Mouse (Mus musculus) layer of hippocampus, adult 9-10 months (tissue): ENCODE measurements at regions not wholly inside any gene's neighbourhood (a gene's known extent, or its start where the extent isn't known, plus 50 kb on each side); places are given as distances from the start of the nearest gene placed in this dataset.

ENCODE experiments used
- DNase-seq: peaks from one replicate; pipeline ENCODE4 v3.0.0; 2022; ENCODE audit warnings: low spot score

DNA sequence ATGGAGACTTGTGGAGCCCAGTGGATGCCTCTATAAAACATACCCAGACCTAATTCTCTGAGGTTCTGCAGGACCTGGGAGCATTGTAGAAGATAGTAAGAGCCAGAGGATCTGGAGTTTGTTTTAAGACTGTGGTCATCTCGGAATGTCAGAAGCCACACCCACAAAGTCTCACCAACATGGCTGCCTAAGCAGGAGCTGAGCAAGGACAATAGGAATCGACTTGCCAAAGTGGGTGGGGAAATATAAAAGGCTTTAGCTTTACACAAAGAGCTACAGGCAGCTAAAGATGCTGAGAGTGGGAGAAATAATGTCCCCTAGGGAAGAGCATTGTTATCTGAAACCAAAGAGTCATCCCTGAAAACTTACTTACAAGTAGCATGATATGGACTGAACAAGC lies 364.7 kb upstream of the Pik3r1 start:
- no peak for DNase-seq

DNA sequence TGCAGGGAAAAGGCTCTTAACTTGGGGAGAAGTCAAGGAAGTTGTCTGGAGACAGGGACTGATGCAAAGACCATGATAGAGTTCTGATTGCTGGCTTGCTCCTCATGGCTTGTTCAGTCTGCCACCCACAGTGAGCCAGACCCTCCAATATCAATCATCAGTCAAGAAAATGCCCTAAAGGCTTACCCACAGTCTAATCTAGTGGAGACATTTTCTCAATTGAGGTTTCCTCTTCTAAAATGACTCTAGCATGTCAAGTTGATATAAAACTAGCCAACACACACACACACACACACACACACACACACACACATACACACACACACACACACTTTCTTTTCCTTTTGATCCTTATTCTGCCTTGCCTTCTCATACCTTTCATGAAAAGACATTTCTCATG lies 367.2 kb upstream of the Pik3r1 start:
- no peak for DNase-seq

DNA sequence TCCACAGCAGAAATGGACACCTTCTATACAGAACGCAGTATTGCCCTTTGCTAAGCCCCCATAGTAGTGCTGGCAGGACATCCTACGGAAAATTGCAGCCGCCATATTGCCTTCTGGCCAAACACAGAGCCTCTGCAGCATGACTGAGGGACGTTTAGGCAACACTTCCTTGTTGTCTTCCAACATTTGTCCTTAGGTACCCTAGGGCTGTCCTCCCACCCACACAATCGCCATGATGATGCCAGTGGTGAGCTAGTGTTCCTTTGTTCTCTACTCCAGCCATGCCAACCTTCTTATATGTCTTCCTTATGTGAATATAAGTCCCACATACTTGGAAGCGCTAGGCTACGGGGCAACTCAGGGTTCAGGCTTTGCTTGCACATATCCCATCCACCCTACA lies 375.0 kb upstream of the Pik3r1 start:
- DNase-seq, result no peak

DNA sequence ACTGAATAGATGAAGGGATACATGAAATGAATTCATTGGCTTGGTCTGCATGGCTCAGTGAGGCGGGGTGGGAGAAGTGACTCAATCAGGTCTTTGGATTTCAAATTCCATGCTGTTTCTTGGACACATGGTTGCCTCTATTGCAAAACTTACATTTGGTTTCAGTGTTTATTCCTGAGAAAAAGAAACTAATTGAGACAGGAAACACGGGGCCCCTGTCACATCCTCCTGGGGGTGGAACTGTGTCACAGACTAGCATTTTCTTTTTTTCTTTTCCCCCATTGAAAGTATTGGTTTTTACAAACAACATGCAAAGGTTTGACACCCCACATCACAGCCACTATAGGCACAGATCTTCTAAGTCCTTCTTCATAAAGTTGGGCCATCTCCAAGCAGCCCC lies 375.8 kb upstream of the Pik3r1 start:
- no peak for DNase-seq

DNA sequence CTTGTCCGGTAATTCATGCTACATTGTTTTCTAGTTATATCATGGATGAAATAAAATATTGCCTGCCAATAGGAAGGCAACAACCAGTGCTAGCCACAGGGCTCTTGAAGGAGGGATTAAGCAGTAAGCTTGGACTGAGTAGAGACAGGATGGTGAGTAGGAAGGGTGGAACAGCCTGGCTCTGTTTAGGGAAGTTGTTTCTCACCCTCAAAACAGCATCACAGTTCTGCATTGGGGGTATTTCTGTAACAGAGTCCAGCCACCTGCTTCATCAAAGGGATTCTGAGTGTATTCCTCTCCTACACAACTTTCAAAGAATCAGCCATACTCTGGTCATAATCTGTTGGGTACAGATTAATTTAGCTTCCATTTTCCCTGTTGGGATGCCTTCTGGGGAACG lies 380.0 kb upstream of the Pik3r1 start:
- DNase-seq, result no peak

DNA sequence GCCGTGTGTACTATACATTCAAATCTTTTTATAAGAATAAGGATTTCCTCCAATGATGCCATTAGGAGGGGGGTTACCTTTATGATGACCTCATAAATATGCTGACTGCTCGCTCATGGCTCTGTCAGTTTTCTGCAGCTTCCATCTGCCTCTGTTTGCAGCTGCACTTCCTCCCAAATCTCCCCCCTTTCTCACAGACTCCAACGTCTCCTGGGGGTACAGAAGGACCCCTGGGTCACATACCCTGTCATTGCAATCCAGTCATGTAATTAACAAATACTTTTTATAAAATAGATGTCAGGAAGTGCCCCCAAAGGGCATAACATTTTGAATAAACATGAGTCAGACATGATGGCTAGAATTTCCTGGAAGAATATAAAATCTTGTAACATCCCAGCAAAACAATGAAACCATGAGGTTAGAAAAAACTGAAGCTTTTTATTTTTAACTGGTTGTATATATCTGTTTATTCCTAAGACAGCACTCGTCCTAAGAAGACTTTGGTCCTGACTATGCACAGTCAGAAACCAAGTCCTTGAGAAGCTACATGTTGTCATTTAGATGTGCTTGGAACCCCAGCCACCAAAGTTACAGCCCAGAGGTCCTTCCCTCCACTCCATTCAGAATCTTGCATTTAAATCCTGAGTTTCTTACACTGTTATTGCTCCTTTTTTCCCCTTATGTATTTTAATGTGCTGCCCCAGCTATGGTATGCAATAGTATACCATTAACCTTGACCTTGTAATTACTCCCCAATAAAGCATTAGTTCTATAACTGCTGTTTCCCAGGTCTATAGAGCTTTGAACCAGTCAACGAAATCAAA lies 386.0 kb upstream of the Pik3r1 start:
- DNase-seq, result no peak

DNA sequence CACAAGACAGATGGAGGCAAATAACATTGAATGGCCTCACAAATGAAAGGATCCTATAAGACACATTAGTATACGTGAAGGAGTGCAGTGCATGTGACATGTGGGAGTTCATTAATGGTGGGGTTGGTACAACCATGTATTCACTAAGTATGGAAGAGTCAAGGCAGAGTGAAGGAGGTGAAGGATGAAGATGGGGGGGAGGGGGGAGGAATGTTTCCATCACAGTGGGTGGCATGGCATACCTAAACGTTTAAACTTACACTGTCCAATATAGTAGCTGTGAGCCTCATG lies 386.5 kb upstream of the Pik3r1 start:
- DNase-seq, result no peak

DNA sequence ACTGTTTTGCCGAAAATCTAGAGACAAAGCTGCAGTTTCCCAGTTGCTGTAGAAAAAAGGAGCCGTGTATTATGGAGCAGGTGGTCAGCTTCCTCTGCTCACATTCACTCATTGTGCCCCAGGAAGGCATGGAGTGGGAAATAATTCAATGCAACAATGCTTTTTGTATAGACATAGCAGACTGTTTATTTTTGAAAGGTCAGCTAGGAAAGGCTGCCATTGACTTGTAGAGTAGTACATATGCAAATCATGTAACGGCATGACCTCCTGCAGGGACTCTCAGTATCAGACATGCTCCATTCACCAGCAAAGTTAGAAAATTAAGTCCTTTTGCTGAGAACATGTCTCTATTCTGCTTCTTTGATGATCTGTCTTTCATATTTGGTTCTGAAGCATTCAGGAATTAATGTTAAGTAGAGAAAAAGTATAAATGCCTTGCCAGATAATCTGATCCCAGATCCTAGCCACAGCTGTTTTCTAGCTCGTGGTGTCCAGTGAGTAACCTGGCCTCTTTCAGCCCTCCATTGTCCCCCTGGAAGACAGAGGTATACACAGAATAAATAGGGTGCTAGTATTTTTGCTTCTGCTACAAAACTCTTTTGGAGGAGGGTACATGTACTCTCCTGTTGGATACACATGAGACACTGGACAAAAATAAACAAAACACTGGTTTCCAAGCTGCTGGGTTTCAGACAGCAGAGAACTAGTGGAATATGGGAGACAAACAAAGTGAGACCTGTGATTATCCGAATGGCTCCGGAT lies 389.5 kb upstream of the Pik3r1 start:
- DNase-seq, result no peak

DNA sequence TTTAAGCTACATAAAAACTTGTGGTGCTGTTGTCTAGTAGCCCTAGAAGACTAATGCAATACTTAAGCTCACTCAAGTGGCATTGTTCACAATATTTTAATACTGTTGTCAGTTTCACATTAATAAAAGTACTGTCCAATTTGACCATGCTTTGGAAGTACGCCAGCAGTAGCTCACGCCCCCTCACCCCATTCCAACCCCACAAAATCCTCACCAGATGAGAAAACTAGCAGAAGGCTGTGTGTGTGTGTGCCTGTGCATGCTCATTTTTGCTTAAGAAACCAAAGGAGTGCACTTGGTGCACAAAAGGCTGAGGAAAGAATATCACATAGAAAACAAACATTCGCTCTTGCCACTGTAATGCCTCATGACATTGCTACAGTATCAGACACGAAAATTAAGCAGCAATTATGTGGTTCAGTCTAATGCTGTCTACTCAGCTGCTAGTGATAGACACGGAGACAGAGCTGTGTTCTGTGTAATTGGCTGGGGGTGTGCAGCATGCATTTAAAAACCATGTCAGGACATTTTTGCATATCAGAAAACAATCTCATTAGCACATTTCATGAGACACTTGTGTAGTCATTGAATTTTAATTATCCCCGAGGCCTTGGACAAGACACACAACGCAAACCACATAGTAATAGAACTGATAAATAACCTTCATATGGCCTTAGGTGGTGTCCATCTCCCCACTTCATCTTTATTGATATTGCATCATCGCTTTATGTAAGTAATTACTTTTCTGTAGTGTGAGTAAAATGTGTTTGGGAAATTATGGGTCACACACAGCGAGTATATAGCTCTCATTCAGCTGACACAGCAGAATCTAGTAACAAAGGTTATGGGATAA lies 405.6 kb upstream of the Pik3r1 start:
- DNase-seq, result no peak

DNA sequence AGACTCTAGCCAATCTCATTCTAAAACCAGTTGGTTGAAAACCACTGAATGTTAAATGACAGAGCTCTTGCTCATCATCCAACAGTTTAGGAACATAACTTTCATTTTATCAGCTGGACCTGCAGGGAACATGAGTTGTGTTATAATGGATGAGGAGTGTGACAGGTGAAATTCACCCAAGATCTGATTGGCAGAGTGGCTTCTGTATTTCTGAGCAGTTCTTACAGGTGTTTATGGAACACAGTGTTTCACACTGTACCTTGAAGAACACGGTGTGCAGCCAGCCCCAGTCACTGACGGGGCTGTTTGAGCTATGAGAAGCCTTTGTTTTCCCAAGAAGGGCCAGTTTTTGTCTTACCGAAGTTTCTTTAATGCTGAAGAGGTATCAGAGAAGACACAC lies 406.4 kb upstream of the Pik3r1 start:
- no peak for DNase-seq

DNA sequence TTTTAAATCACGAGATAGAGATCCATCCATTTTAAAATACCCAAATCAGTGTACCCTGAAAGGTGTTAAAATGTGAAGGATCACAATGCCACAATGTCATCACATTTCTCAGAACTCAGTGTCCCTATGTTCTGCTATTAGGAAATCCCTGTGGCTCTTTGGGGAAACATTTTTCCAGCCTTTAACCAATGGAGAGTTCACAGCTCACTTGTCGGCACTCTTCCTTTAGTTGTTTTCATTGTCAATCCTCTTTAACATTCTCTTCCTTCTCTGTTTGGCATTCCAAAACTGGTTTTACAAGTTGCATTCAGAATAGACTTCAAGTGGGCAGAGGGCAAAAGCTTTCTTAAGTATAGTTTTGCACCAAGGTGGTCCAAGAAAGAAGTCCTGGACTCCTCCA lies 406.9 kb upstream of the Pik3r1 start:
- no peak for DNase-seq

DNA sequence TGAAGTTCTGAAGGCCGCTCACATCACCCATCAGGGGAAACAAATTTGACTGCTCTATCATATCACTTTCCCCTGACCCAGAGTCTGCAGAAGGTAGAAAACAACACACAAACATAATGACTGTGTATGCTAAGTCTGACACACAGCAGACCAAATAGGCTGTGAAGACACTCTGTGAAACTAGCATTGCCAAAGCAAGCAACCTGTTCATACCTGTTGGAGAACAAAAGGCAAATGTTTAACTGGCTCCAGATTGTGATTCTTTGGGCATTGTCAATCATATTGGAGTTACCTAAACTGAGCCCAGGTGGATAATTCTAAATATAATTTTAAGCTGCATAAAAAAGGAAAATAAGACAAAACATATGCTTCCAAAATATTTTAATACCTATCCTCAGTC lies 407.4 kb upstream of the Pik3r1 start:
- no peak for DNase-seq

DNA sequence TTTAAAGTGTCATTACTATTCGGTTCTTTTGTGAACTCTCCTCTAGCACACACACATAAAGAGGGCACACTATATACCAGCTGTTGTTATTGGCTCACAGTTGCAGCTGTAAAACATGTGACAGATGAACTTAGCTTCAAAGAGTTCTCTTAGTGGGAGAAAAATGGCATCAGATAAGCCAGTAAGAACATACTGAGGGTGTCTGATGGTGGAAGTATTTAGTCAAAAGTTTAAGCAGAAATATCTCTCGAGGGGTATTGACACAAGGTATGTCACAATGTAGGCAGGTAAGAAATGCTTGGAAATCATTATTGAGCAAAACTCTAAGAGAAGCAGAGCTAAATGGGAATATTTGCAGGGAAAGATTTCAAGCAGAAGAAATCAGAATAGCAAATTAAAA lies 408.4 kb upstream of the Pik3r1 start:
- DNase-seq, result no peak

DNA sequence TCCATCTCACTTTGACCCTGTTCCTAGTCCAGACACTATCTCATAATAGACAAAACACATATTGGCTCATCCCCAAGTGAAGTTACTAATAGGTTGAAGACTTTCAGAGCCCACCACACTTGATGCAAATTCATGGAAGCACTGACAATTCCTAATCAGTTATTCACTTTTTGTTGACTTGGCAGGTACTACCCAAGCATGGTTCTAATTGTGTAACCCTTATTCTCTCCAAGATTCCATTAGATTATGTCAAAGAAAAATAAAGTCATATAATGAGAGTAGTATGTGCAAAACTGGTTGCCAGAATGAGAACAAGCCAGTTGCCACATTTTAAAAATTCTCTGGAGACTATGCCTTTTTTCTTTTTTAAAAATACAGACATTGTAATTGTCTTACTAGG lies 426.7 kb upstream of the Pik3r1 start:
- no peak for DNase-seq

DNA sequence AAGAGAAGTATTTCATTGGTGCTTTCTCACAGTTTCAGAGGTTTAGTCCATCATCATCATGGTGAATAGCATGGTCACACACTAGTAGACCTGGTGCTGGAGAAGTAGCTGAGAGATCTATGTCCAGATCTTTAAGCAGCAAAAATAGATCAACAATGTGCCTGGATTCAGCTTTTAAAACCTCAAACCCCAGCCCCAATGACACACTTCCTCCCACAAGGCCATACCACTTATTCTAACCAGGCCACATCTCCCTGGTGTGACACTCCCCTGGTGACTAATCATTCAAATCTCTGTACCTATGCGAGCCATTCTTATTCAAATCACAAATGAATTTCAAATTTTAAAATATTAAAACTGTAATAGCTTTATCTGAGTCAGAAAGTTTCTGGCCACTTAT lies 434.3 kb upstream of the Pik3r1 start:
- DNase-seq, result no peak

DNA sequence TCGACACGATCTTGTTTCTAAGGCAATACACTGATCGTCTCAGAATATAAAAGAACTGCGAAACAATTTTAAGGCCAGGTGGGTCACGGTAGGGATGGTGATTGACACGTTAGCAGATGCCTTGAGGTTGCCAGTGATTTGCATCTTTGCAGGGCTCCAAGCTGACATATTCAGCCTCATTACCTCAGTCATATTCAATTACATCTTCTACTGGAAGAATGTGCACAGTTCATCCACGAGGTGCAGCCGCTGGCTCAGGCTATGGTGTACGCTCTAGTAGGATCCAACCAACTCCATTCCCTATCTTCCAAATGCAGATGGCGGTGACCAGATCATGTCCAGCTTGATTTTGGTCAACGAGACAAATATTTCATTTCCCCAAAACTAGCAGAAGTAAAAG lies 450.5 kb upstream of the Pik3r1 start:
- no peak for DNase-seq

DNA sequence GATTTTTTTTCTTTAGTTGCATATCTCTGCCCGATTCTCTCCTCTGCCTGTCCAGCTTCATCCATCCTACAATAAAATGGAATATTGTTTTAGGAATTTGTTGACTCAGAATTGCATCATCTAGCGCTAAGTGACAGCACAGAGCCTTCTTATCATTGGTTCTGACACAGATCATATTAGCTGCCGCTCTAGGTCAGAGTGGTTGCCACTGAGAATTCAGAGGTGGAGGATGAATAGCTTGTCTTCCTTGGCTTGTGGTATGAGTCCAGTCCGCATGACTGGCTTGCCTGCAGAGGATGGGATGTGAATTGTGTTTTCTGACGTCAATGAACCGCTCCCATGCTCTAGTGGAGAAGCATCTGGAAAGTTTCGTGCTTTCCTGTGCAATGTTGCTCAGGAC lies 462.3 kb upstream of the Cd180 start:
- DNase-seq, result no peak

DNA sequence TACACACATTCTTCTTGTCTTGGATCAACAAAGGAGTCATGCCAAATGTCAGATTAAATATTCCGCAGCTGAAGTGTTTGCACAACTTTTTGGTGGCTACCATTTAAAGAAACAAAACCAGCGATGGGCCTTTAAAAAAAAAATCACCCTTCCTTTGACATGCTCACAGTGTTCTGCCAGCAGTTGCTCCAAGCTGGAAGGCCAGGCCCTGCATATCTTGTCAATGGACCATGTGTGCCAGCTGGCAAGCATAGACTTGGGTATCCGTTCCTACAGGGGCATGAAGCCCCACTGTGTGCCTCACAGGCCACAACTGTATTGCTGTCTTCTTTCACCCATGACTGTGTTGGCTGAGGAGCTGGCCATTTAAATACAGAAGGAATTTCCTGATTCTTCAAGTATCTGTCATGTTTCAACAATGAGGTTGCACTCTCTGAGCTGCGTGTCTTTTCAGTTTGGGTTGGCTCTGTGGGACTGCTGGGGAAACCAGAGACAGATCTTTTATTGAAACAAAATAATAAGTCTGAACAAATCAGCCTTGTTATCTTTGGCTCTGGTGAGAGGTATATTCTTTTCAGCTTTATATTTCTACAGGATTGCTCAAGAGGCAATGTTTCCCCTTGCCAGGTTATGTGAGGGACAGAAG lies 460.9 kb upstream of the Cd180 start:
- no peak for DNase-seq

DNA sequence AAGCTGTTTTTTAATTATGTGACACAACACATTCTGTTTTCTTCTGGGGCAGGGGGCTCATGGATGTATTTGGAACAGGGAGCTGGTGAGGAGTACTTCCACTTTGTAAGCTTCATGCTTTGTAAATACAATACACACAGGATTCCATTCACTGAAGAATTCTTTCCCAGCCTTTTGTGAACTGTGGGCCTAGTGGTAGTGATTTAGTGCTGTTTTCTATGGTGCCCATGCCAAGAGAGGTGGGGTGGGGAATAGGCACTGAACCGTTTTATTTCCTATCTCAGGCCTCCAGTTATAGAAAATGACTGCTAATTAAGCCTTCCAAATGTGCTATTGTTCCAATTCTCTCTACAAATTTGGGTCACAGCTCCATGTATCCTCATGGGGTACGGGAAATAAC lies 442.5 kb upstream of the Cd180 start:
- no peak for DNase-seq

DNA sequence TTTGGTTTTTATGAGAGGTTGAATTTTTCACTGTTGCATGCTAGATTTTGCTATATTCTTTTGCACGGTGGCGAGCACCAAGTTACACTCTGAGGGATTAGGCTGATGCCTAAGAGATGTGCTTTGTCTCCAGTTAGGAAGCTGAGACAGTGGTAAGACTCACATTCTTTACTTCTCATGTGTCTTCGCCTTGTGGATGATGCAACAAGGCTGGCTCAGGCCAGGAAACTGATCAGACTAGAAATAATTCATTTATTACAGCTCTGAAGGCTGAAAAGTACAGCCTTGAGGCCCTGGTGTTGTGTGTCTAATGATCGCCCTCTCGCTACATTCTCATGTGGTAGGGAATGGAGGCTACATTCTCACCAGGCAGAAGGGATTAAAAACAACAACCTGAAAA lies 441.6 kb upstream of the Cd180 start:
- DNase-seq, result no peak

DNA sequence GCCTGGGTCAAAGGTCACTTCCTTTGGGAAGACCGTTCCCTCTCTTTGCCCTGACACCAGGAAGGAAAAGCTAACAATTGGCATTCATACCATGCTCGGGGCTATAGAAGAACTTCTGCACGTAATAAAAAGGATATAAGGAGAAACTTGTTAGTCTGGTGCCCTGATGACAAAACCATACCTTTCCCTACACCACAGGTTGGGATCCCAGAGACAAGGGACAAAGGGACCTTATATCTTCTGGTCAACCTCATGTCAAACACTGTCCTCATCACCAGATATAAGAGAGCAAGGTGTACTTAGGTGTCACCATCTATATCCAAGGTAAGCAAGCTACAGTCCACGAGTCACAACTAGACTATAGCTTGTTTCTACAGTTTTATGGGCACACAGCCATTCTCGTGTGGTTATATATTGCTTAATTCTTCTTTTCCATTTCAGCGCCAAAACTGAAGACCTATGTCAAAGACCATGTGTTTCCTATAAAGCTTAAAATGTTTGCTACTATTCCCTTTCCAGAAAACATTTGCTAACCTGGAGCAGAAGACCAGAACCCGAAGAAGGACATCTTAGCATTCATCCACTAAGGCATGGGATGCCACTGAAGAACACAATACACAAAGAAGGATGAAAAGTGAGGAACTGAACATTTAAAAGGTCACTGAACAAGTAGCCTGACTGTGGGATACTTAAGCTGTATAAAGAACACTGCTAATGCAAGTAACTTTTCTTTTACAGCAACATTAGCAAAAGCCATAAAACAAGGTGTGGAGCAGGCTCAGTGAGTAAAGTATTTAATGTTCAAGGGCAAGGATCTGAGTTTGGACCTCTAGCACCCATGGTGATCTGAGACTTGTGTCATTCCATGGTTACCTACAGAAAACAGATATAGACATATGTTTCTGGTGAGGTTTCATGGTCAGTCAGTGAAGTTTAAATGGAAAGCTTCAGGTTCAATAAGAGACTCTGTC lies 437.7 kb upstream of the Cd180 start:
- no peak for DNase-seq
